Mouse (Mus musculus) CH12F3 (cell line): ENCODE measurements around the gene Rbks.

ENCODE experiments used
- in situ Hi-C: fragments of 300-500 bp; cut with MboI; formaldehyde crosslinking; loops from 2 replicates; pipeline ENCODE4 v1.14.3; 2020; ENCODE audit warnings: low sequenced_read_pairs

Gene Rbks

DNA sequence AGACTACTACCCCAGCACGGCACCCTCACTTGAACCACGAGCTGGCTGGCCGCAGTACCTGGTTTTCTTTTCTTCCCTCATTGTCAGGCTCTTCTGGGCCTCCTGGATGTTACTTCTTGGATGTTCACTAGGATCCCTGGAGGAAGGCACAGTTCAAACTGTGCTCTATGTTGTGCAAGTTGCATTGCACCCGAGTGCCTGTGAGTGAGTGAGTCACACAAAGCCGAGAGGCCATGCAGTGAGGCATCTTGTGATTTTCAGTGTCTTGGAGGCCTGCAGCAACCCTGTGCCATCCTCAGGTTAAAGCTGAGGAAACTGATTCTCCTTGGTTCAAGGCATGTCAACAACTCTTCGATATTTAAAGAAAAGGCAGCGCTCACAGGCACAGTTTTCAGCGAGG, 68.9 kb downstream of the Rbks start:
- in situ Hi-C loops: no loop called here

DNA sequence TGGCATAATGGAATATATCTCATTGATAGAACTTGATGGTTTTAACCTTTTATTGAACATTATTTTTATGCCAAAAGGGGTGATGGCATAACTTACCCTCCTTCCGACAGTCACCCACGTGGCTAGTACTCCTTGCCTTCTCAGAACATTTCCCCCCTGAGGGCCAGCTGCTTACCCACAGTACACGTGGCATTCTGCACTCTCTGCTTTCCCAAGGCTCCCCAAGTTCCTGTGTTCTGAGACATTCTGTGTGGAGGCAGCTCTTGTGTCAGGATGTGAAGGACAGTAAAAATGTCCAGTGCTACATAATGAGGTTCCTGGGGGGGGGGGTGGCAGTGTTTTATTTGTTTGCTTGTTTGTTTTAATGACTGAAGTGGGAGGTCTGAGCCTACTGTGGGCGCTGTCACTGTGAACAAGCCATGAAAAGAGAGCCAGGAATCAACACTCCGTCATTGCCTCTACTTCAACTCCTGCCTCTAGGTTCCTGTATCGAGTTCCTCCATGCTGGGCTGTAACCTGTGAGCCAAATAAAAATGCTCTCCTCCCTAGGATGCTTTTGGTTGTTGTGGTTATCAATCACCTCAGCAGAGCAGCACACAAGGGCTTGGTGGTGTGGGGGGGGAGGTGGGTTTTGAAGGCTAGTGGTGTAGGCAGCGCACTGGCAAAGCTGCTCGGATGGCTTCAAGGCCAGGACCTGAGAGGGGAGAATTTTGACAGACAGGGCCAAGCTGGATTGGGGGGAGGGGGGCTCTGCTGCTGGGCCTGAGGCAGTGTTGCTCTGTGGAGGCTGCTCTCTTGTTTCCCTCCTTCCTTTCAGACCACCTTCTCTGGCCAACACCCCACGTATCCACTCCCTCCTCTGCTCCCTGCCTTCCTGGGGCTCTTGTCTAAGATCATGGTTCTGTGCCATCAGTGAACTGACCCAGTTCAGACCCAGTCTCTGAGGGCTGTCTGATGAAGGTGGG, 69.6 kb downstream of the Rbks start:
- in situ Hi-C loops: no loop called here

DNA sequence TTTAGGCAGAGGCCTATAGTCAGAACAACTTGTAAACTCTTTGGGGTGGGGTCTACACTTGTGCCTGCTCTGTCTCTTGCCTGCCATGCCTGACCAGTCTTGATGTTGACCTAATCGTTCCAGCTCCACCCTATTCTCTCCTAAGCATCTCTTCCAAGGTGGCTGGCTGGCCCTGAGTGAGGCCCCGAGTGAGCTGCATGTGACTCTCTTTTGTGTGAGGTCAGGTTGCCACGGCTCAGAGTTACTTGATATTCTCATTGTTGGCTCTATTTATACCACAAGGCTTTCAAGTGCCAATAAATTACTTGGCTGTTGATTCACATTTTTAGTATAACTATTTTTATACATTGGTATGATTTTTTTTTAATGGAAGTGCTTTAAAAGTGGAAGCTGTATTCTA, 70.3 kb downstream of the Rbks start:
- in situ Hi-C loops: no loop called here

DNA sequence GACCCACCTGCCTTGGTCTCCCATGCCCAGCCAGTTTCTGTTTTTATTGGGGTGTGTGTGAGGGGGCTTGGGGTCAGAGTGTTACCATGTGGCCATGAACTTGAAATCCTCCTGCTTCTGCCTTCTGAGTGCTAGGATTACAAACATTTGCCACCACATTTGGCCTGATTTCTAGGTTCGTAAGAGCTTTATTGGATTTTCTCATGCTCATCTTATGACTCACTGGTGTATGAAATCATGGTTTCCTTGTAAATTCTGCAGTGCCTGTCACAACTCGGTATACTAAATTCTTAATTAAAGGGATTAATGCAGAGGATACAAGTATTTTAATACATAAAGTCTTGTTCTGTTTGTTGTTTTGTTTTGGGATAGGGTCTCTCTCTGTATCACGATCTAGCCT, 77.1 kb downstream of the Rbks start:
- in situ Hi-C loops: no loop called here

DNA sequence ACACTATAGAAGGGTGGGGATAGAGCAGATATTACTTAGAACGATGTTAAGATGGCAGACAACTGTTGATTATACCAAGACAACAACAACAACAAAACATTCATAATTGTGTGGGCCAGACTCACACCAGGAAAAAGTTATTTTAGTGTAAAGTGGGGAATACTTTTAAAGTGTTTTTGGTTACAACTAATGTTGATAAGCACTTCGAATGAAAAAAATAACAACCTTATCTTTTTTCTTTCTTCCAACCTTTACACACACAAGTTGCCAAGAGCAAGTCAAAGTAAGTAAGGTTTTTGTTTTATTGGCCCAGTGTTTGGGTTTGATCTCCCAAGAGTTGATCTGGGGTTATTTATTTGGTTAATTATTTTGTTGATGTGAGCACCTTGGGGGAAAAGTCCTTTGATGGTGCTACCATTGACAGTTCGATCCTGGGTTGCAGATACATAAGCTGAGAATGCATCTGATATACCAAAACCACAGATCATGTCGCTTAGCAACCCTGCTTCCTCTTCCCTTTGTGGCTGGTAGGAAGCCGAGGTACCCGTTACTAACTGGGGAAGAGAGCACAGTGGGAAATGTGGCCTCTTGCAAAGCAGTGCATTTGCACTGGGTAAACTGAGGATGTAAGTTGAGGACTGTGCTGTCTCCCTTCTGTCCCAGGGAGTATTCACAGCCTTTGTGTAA, 82.9 kb downstream of the Rbks start:
- in situ Hi-C loops: no loop called here

DNA sequence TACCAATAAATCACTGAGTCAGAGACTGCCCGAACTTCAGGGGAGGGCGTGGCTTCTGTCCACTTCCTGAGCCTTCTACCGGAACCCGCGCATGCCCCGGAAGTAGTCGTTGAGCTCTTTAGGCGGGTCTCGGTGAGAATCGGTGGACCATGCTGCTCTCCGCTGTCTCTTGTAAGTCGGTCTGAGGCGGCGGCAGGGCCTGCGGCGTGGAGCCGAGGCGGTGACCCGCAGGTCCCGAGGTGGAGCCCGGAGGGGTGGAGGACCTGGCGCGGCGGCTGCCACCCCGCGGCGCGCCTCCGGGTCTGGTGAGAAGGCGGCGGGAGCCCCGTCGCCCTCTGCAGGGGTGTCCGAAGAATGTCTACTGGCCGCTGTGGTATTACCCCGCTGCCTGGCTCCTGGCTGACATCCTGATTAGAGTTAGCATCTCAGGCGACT, 83.6 kb downstream of the Rbks start:
- in situ Hi-C loops: no loop called here

DNA sequence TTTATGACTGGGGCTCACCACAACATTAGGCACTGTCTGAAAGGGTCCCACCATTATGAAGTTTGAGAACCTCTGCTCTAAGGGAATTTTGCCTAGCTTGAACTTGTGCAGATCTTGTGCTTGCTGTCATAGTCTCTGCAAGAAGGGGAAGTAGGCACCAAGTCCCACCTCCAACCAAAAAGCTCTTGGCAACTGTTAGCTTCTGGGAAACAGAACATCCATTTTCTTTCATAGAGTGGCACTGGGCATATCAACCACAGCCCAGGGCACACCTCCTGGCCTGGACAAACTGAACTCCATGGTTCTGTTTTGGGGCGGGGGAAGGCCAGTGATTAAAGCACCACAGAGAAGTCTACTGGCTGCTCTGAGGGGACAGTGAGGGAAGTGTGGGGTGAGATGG, 86.2 kb downstream of the Rbks start:
- in situ Hi-C loops: no loop called here

DNA sequence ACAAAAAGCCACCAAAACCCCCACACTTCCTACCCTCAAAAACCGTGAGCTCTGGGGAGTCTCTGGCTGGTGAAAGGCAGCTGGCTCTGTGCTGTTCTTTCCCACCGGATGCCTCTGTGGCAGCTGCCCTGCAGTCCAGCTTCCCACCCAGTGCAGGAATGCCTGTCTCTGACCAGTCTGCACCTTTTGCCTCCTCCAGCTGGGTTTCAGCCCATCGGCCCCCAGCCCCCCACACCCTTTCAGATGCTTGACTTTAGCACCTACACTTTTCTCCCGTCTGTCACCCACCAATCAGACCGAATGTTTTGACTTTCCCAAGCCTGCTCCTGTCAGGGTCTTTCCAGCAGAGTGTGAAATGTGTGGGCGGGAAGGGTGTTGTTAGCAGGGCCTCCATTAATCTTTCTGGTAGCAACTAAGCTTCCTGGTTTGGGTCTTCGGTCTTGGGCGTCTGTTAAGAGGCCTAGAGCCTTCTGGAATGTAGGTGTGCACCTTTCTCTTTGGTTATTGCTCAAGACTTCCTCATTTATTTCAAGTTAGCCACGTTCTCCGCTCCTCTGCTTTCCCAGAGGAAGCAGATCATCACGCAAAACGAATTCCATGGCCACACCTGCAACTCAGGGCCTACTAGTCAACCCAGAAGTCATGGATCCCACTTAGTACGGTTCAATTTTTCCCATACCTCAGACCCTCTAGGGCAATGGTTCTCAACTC, 86.9 kb downstream of the Rbks start:
- in situ Hi-C loops: no loop called here

DNA sequence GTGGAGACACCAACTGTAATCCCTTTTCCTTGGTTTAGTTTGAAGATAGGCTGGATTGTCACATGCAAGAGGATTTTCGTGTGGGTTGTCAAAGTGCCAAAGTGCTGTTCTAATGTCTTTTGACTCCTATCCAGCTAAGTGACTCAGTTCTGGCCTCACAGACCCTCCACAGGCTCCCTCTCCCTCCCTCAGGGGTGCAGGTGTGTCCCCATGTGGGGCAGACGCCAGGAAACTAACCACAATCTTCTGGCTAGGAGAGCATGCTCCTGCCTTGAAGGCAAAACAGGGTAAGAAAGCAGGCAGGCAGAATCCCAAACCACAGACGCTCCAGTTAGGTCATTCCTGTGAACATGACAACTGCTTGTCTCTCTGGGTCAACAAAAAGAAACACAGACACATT, 91.3 kb downstream of the Rbks start:
- in situ Hi-C loops: no loop called here

DNA sequence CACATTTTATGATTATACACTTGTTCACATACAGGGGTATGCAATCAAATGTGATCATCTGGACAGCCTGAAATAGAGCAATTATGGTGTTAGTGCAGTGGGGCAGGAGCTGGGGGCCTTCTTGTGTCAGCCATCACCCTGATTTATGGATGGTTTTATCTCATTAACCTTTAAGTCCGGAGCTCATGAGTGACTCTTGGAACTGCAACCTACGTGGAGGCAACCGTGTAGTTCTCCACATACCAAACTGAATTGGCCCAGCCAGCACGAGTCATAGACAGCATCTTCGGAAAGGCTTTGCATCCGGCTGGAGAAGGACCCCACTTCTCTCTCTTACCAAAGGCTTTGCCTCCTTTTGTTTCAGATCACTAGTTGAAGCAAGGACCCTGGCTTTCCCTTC, 93.7 kb downstream of the Rbks start:
- in situ Hi-C loops: no loop called here

DNA sequence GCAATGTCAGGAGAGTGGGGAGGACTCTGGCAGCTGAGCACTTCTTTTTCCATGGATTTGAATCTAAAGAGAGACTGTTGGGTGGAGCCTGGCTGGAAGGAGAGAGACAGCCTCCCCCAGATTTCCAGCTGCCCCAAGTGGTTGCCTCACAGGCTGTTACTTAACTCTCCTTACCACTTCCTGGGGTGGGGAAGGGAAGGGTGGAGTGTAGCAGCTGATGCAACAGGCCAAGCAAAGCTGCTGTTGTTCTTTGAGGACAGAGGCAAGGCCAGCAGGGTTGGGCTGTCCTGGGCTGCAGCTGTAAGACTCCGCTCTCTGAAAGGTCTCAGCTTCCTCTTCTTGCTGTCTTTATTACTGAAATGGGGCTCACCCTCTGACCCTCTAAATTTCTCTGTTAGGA, 95.0 kb downstream of the Rbks start:
- in situ Hi-C loops: no loop called here

DNA sequence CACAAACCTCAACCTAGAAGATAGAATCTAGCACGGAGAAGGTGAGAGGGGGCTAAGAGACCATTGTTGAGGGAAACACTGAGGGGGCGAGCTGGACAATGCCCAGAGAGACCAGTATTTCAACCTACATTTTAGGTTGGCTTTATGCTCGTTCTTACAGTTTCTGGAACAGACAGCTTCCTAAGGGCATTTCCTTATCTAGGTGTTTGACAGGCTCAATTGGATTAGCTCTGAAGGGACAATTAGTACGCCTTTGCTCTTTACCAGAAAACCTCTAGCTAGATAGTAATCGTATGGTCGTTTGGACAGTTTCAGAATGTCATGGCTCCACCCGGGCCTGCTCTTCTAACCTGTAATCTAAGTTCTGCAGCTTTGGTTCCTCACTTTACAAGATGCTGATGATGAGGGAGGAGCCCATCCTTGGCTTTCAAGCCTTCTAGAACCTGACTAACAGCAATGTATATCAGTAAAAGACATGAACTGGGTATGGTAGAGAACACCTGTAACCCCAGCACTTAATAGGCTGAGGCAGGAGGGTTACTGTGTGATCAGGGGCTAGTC, 96.2 kb downstream of the Rbks start:
- in situ Hi-C loops: no loop called here

DNA sequence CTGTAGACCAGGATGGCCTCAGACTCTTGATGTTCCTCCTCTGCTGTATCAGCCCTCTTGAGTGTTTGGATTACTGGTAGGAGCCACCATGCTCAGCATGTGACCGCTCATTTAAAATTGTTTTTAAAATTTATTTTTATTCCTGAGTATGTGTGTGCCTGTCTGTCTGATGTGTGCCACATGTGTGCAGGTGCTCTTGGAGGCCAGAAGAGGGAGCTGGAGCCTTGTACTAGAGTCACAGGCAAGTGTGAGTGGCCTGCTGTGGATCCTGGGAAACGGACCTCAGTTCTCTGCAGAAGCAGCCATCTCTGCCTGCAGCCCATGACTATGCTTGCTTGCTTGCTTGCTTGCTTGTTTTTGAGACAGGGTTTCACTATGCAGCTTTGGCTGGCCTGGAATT, 98.3 kb downstream of the Rbks start:
- in situ Hi-C loops: loop anchor here (25.0 kb wide), 2 partner anchors 588 to 888 kb away; no protein-coding TSS in a partner anchor

DNA sequence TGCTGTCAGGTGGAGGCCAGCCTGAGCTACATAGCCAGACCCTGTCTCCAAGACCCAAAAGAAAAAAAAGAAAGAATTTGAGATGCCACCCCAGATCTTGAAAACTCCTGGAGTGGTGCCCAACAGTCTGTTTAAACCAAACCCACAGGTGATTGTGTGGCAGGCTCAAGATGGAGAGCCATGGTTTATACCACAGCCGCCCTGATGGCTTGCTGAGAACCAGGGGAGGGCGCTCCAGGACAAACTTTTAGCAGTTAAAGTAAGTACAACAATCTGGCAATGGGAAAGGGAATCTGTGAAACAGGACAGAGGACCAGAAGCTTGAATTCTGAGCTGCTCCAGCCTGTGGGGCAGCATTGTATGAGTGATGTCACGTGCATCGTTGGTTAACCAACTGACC, 98.8 kb downstream of the Rbks start:
- in situ Hi-C loops: loop anchor here (25.0 kb wide), 2 partner anchors 589 to 889 kb away; no protein-coding TSS in a partner anchor

DNA sequence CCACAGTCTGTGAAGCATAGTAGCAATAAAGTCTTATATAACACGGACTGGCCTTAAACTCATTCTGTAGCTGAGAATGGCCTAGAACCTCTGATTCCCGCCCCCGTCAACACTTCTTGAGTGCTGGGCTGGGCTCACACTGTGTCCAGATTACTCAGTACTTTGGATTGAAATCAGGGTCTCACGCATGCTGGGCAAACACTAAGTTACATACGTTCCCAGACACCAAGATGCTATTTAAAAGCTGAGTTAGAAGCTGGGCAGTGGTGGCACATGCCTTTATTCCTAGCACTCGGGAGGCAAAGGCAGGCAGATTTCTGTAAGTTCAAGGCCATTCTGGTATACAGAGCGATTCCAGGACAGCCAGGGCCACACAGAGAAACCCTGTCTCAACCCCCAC, 99.3 kb downstream of the Rbks start:
- in situ Hi-C loops: loop anchor here (25.0 kb wide), 2 partner anchors 589 to 889 kb away; no protein-coding TSS in a partner anchor

DNA sequence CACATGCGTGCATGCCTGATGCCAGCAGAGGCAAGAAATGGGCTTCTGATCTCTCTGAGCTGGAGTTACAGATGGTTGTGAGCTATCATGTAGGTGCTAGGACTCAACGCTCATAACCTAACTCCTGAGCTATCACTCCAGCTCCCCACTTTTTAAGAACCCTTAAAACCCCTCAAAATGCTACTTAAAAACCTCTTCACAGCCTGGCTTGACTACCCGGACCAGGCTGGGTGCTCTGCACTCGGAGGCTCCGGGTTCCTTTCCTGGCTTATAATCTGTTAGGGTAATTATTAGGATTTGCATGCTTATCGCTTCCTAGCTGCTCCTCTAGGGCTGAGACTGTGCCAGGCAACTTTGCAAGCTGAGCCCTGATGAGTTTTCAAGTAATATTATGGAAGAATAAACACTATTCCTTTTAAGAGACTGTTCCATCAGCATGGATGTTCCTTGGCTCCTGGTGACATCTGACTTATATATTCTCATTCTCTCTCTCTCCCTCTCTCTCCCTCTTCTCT, 99.9 kb downstream of the Rbks start:
- in situ Hi-C loops: loop anchor here (25.0 kb wide), 2 partner anchors 590 to 890 kb away; no protein-coding TSS in a partner anchor

DNA sequence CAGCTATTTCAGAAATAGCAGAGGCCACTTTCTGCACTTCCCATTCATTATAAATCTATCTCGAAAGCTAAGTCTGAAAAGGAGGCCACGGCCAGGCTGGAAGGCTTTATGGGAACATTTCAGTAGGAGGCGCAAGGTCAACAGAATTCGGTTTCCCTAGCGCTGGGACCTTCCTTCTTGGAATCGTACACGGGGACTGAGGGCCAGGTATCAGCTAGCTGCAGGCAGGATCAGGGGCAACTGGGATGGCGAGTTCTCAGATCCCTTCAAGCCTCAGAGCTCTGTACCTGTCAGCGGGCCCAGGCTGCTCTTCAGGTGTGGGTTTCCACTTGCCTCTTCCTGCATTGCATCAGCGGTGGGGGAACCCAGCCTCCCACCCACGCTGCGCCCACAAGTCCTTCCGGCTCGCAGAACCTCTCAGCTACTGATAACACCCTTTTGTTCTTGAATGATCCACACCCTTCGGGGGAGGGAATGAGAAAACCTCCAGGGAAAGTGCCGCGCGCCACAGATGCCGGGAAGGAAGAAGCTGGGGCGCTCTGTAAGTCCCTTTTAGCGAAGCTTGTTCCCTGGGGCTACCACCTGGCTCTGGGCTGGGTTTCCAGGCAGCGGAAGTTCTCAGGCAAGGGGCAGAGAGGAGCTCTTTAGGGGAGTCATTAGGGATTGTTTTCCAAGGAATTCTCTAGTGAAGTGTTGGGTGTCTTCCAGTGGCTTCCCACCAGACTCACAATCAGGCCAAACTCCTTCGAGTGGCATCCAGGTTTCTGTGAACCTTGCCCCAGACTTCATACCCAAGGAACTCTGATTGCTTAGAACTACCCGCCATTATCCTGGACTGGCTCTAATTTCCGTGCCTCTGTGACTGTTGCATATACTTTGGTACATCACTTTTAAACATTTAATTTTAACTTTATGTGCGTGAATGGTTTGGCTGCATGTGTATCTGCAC, 100.7 kb downstream of the Rbks start, which contains the start of gene Mrpl33:
Gene Mrpl33 (plus strand): TSS at position 455 of the 949 bp plus-strand sequence.
- in situ Hi-C loops: loop anchor here (25.0 kb wide), 2 partner anchors 591 to 891 kb away; no protein-coding TSS in a partner anchor

DNA sequence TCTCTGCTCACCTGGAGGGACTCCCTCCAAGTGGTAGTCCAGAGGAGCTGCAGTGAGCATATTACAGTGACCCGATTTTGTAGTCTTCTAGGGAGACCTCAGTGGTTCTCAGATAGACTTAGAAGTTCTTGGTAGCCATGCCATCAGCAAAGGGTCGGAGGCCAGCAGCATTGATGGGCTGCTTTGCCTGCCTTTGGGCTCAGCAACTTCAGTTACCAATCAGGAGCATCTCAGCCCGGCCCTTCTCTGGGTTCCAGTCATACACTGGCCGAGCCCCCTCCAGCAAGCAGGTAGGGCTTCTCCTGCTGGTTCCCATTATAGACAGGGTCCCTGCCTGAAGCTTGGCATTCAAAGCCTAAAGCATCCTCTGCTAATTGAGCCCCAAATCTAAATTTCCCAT, 101.6 kb downstream of the Rbks start:
- in situ Hi-C loops: loop anchor here (25.0 kb wide), 2 partner anchors 591 to 891 kb away; no protein-coding TSS in a partner anchor

DNA sequence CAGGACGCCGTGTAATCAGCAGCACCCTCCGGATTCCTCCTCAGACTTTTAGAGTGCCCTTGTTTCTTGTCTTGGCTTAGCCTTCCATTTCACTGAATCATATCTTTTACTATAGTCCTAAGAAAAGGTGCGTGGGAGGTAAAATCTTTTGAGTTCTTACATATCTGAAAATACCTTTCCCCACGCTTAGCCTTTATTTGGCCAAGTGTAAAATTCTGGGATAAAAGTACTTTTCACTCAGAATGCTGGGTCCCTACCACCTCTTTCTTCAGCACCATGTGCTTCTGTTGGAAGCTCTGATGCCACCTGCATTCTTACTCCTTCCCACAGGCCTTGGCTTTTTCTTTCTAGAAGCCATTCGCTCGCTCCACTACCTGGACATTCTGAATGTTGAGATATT, 106.3 kb downstream of the Rbks start:
- in situ Hi-C loops: loop anchor here (25.0 kb wide), 2 partner anchors 596 to 896 kb away; no protein-coding TSS in a partner anchor
